Mouse (Mus musculus) liver, adult 2 months (tissue): ENCODE measurements around the gene Nhp2. TPM values are rescaled to one million over a fixed set of nuclear protein-coding genes. Genes with fewer than 3 reads are reported as not detected.

ENCODE experiments used
- DNase-seq: peaks from one replicate; pipeline ENCODE4 v3.0.0-alpha.2; 2011; ENCODE audit warnings: low read depth, low spot score; ENCODE audit errors: extremely low read depth
- H3K27ac ChIP-seq: fragments of 200-500 bp; replicated peaks from 2 replicates; pipeline ENCODE4 v1.5.1; 2012; ENCODE audit warnings: low read depth, mild to moderate bottlenecking, control low read depth, inconsistent platforms, low read length; ENCODE audit not compliant: insufficient read depth
- H3K27me3 ChIP-seq: fragments of 200-500 bp; 2 replicates; pipeline ENCODE4 v1.6.1; 2012; ENCODE audit warnings: mild to moderate bottlenecking, moderate library complexity, low read length, inconsistent platforms; ENCODE audit not compliant: control insufficient read depth, insufficient read depth
- H3K36me3 ChIP-seq: fragments of 200-500 bp; 2 replicates; pipeline ENCODE4 v1.6.1; 2012; ENCODE audit warnings: low read length, inconsistent platforms; ENCODE audit not compliant: control insufficient read depth, insufficient read depth
- H3K4me1 ChIP-seq: fragments of 200-500 bp; 2 replicates; pipeline ENCODE4 v1.6.1; 2011; ENCODE audit warnings: low read length; ENCODE audit not compliant: control insufficient read depth, insufficient read depth
- H3K4me3 ChIP-seq: fragments of 200-500 bp; 2 replicates; pipeline ENCODE4 v1.5.1; 2011; ENCODE audit warnings: low read depth, mild to moderate bottlenecking, control low read depth, low read length, moderate library complexity; ENCODE audit not compliant: insufficient read depth
- H3K79me2 ChIP-seq: fragments of 200-500 bp; 2 replicates; pipeline ENCODE4 v1.6.1; 2012; ENCODE audit warnings: inconsistent platforms, mild to moderate bottlenecking, low read length, moderate library complexity; ENCODE audit not compliant: control insufficient read depth, insufficient read depth
- H3K9ac ChIP-seq: fragments of 200-500 bp; 2 replicates; pipeline ENCODE4 v1.6.1; 2012; ENCODE audit warnings: low read depth, mild to moderate bottlenecking, control low read depth, inconsistent platforms, low read length
- CTCF ChIP-seq: fragments of 200-500 bp; IDR thresholded peaks from 2 replicates; pipeline ENCODE4 v1.5.1; 2011; ENCODE audit warnings: low read depth, low read length, control low read depth
- POLR2A ChIP-seq: fragments of 200-500 bp; IDR thresholded peaks from 2 replicates; pipeline ENCODE4 v1.6.1; 2011; ENCODE audit warnings: low read length, control low read depth; ENCODE audit not compliant: insufficient read depth; ENCODE audit errors: extremely low read depth
- WGBS: fragments of 180-500 bp; shearing (Covaris S2); methylation state at CpG from one replicate; pipeline ENCODE4 v1.1.7; 2018; 5-methylcytosine and 5-hydroxymethylcytosine counted together
- polyA plus RNA-seq: library from polyadenylated mRNA; depleted of rRNA; stranded (reverse); fragments of >200 nt; gene quantifications from 2 replicates; pipeline ENCODE4 v1.2.3, GENCODE M21; 2012
- total RNA-seq: library from RNA; depleted of rRNA; stranded (reverse); fragments of >200 nt; gene quantifications from 2 replicates; pipeline ENCODE4 v1.2.3, GENCODE M21; 2014

Nhp2 gene
- total and polyA plus RNA-seq, 2 experiments: 26.4 to 33.8 TPM

GRCm38 (mm10) chr11:51590002-51590401 lies 29.5 kb upstream of the Nhp2 start:
- Histone ChIP-seq H3K27me3 (no peaks in the 10 kb centered on the region), H3K4me1 (peaks cover 9% of the 10 kb centered on the region), H3K79me2 (peaks cover 4% of the 10 kb centered on the region; the same call in 1 of the 2 replicates), H3K9ac (no peak overlapping the region), H3K36me3 (peaks cover 28% of the 10 kb centered on the region), H3K27ac (no peak overlapping the region), H3K4me3 (no peak overlapping the region)
- TF ChIP-seq POLR2A: no peak
- TF ChIP-seq CTCF: no peak
- no peak for DNase-seq

- 28% methylated on average over 7 of the region's 7 CpGs for WGBS
- no peaks in the 10 kb centered on the region; the same call in none of the 2 replicates for H3K4me1 ChIP-seq
- no peak overlapping the region for H3K4me3 ChIP-seq
- DNase-seq: no peak
- H3K9ac ChIP-seq: no peak overlapping the region
- no peaks in the 10 kb centered on the region for H3K27me3 ChIP-seq
- H3K27ac ChIP-seq: no peak overlapping the region
- peaks cover 40% of the 10 kb centered on the region for H3K36me3 ChIP-seq
- TF ChIP-seq POLR2A (no peak), CTCF (no peak)
- no peaks in the 10 kb centered on the region for H3K79me2 ChIP-seq
Observed at GRCm38 (mm10) chr11:51591168-51591567, 28.4 kb upstream of the Nhp2 start.

DNA sequence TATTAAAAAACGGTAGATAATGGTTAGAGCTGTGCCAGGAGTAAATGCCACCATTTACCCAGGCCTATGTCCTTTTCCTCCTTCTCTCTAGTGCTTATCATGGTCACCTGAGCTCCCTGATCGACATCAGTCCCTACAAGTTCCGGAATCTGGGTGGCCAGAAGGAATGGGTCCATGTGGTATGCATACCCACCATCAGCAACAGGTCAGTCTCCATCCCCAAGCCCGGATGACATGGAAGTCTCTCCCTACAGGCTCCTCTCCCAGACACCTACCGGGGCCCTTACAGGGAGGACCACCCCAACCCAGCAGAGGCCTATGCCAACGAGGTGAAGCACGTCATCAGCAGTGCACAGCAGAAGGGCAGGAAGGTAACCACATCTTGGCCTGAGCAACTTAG lies 27.6 kb upstream of the Nhp2 start:
- 87% methylated on average over 7 of the region's 7 CpGs for WGBS
- Histone ChIP-seq H3K4me1 (no peaks in the 10 kb centered on the region; the same call in none of the 2 replicates), H3K27ac (no peak overlapping the region)

DNA sequence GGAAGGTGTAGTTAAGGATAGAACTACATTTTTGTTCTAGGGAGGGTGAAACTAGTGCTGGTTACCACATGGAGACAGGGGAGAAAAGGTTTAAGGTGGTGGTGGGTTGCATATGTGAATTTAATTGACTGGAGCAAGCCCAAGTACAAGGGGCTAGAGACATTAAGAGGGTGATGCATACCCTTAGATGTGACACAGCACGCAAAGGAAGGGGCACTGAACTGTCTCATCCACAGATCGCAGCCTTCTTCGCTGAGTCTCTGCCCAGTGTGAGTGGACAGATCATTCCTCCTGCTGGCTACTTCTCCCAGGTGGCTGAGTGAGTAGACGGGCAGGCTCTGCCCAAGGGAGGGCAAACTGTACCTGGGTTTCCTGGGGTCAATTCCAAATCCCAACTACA lies 26.2 kb upstream of the Nhp2 start:
- Histone ChIP-seq H3K27ac (no peak overlapping the region), H3K27me3 (no peaks in the 10 kb centered on the region), H3K4me1 (no peaks in the 10 kb centered on the region; the same call in none of the 2 replicates), H3K79me2 (no peaks in the 10 kb centered on the region), H3K9ac (no peak overlapping the region), H3K4me3 (no peak overlapping the region), H3K36me3 (peaks cover 58% of the 10 kb centered on the region)
- DNase-seq: no peak
- WGBS: 90% methylated on average over 4 of the region's 4 CpGs
- TF ChIP-seq CTCF (no peak), POLR2A (no peak)

More for the DNA sequence above, 27.6 kb upstream of the Nhp2 start:
- no peak for TF ChIP-seq POLR2A
- TF ChIP-seq CTCF: no peak
- H3K36me3 ChIP-seq: peaks cover 47% of the 10 kb centered on the region
- no peak overlapping the region for H3K9ac ChIP-seq
- no peak for DNase-seq
- no peak overlapping the region for H3K4me3 ChIP-seq
- no peaks in the 10 kb centered on the region for H3K79me2 ChIP-seq
- no peaks in the 10 kb centered on the region for H3K27me3 ChIP-seq

DNA sequence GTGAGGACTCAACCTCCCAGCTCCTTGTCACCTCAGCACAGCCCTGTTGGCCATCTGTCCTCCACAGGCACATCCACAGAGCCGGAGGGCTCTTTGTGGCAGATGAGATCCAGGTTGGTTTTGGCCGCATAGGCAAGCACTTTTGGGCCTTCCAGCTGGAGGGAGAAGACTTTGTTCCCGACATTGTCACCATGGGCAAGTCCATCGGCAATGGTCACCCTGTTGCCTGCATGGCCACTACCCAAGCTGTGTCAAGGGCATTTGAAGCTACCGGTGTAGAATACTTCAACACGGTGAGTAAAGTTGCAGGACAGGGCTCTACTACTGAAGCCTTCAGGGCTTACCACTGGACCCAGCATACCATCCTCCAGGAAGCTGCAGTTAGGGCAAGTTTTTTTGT lies 25.7 kb upstream of the Nhp2 start:
- no peak for DNase-seq
- TF ChIP-seq POLR2A (no peak), CTCF (no peak)
- H3K79me2 ChIP-seq: no peaks in the 10 kb centered on the region

DNA sequence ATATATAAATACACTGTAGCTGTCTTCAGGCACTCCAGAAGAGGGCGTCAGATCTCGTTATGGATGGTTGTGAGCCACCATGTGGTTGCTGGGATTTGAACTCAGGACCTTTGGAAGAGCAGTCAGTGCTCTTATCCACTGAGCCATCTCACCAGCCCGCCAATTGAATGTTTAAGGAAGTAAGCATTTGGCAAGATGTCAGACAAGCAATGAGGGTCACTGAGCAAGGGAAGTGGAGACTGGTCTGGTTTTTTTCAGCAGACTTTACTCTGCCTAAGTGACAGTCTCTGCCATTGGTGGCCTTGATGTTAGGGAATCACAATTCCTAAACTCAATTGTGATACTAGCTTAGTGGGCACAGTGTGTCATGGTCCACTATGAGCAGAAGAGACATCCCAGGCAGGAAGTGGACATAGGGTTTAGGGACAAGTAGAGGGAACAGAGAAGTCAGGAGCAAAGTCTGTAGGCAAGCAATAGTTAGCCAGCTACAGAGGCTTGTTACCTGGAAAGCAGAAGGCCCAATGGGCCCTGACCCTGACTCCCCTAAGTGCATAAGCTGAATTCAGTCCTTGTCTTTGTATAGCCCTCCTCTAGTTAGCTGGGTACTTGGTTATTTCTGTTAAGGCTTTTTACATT lies 24.7 kb upstream of the Nhp2 start:
- H3K79me2 ChIP-seq: no peaks in the 10 kb centered on the region
- 63% methylated on average over 3 of the region's 3 CpGs for WGBS
- no peaks in the 10 kb centered on the region; the same call in none of the 2 replicates for H3K4me1 ChIP-seq
- H3K27ac ChIP-seq: no peak overlapping the region
- TF ChIP-seq POLR2A (no peak), CTCF (no peak)
- no peaks in the 10 kb centered on the region for H3K27me3 ChIP-seq
- no peak for DNase-seq
- no peak overlapping the region for H3K4me3 ChIP-seq
- peaks cover 73% of the 10 kb centered on the region for H3K36me3 ChIP-seq
- no peak overlapping the region for H3K9ac ChIP-seq

More for the DNA sequence above, 25.7 kb upstream of the Nhp2 start:
- H3K4me1 ChIP-seq: no peaks in the 10 kb centered on the region; the same call in none of the 2 replicates
- H3K9ac ChIP-seq: no peak overlapping the region
- H3K27ac ChIP-seq: no peak overlapping the region
- no peak overlapping the region for H3K4me3 ChIP-seq
- peaks cover 63% of the 10 kb centered on the region for H3K36me3 ChIP-seq
- no peaks in the 10 kb centered on the region for H3K27me3 ChIP-seq
- 83% methylated on average over 6 of the region's 6 CpGs for WGBS
